Mouse (Mus musculus): ENCODE data around the gene Pik3ap1.
A peak's percentile ranks its signal among the peaks of the same experiment; 100 is the strongest.

DNA sequence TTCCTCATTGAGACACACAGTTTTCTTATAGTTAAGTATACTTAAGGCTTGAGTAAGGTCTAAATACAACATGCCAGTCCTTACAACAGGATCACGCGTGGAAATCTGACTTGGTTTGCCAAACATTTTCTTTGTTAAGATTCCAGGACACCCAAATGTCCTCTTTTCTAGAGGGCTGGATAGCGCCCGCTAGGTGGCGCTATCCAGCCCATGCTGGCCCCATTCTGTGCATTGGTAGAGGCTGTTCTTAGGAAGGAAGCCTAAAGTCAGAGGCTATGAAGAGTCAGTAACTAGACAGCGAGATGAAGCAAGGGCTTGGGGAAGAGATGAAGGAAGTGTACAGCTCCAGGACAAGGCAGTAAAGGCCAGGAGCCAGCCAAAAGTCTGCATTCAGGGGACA, 71.2 kb downstream of the Pik3ap1 start:
- TF ChIP-seq POLR2A (IDR thresholded peaks at IDR 0.05; ENCODE audit: insufficient read depth, low read length) (no peak), EP300 (IDR thresholded peaks at IDR 0.05; ENCODE audit: insufficient read depth, low read depth, low read length) (no peak), CTCF (IDR thresholded peaks at IDR 0.05; ENCODE audit: low read depth, low read length) (peak; percentile 32)

Measured in ES-Bruce4 (cell line).